Mouse (Mus musculus): Measurements from ENCODE around the gene Gsdma3. TPM values are rescaled to one million over a fixed set of nuclear protein-coding genes. Genes with fewer than 3 reads are reported as not detected.

The Gsdma3 gene
- polyA plus RNA-seq, 1 experiment = not detected

- TF ChIP-seq POLR2A (IDR thresholded peaks at IDR 0.05; ENCODE audit: insufficient read length, low read depth) (no peak), E2F4 (IDR thresholded peaks at IDR 0.05; ENCODE audit: insufficient read depth) (no peak), TCF12 (IDR thresholded peaks at IDR 0.05; ENCODE audit: insufficient read depth, poor library complexity, severe bottlenecking) (no peak)
- no peak overlapping the region for H3ac ChIP-seq (ENCODE audit: control insufficient read depth, insufficient read length)
- H3K4me2 ChIP-seq (ENCODE audit: low read depth) = no peak overlapping the region
- H3K36me3 ChIP-seq (ENCODE audit: control insufficient read depth, insufficient read depth) = peaks cover 7% of the 10 kb centered on the region
- no peaks in the 10 kb centered on the region for H3K27me3 ChIP-seq (ENCODE audit: control insufficient read depth, insufficient read depth, insufficient read length)
- peaks cover 16% of the 10 kb centered on the region for H3K79me2 ChIP-seq (ENCODE audit: control insufficient read depth, insufficient read depth)
- H3K4me3 ChIP-seq = no peak overlapping the region
Measured at GRCm38 (mm10) chr11:98581286-98582029, 44.7 kb upstream of the Gsdma3 start.

- TF ChIP-seq POLR2AphosphoS2 (IDR thresholded peaks at IDR 0.05; ENCODE audit: insufficient read length, low read depth) = no peak
- TF ChIP-seq TCF3 (IDR thresholded peaks at IDR 0.05; ENCODE audit: insufficient read length, low read depth) = no peak
- no peak for TF ChIP-seq TCF12 (IDR thresholded peaks at IDR 0.05; ENCODE audit: insufficient read depth, poor library complexity, severe bottlenecking)
- TF ChIP-seq REST (IDR thresholded peaks at IDR 0.05; ENCODE audit: insufficient read depth, insufficient read length) = no peak
- TF ChIP-seq POLR2A (IDR thresholded peaks at IDR 0.05; ENCODE audit: insufficient read length, low read depth) = no peak
- TF ChIP-seq MYOG (IDR thresholded peaks at IDR 0.05; ENCODE audit: control insufficient read depth in 1 of 3, insufficient read depth in 1 of 3, insufficient read length in 2 of 3, low read depth in 2 of 3) = no peak
- no peak for TF ChIP-seq E2F4 (IDR thresholded peaks at IDR 0.05; ENCODE audit: insufficient read depth)
- TF ChIP-seq MYOD1 (IDR thresholded peaks at IDR 0.05; ENCODE audit: control insufficient read depth in 1 of 3, insufficient read length in 2 of 3, low read depth in 2 of 3) = no peak
- no peak for TF ChIP-seq MAX (IDR thresholded peaks at IDR 0.05; ENCODE audit: low read depth)
- no peak for TF ChIP-seq SRF (IDR thresholded peaks at IDR 0.05; ENCODE audit: control insufficient read depth, insufficient read length, low read depth)
- no peak for TF ChIP-seq USF1 (IDR thresholded peaks at IDR 0.05; ENCODE audit: low read depth)
- TF ChIP-seq CEBPB (IDR thresholded peaks at IDR 0.05; ENCODE audit: insufficient read depth, poor library complexity, severe bottlenecking) = no peak
- H3K27me3 ChIP-seq (ENCODE audit: control insufficient read depth, insufficient read depth, insufficient read length) = no peaks in the 10 kb centered on the region
- peaks cover 7% of the 10 kb centered on the region for H3K36me3 ChIP-seq (ENCODE audit: control insufficient read depth, insufficient read depth)
- H3K4me3 ChIP-seq = no peak overlapping the region
- H3K4me2 ChIP-seq (ENCODE audit: low read depth) = no peak overlapping the region
- peaks cover 20% of the 10 kb centered on the region for H3K79me2 ChIP-seq (ENCODE audit: control insufficient read depth, insufficient read depth)
- no peak overlapping the region for H3ac ChIP-seq (ENCODE audit: control insufficient read depth, insufficient read length)
Measured at GRCm38 (mm10) chr11:98582030-98582388, 44.2 kb upstream of the Gsdma3 start.

- no peak overlapping the region for H3K4me3 ChIP-seq
- peaks cover 7% of the 10 kb centered on the region for H3K36me3 ChIP-seq (ENCODE audit: control insufficient read depth, insufficient read depth)
- H3K4me2 ChIP-seq (ENCODE audit: low read depth) = no peak overlapping the region
- H3K27me3 ChIP-seq (ENCODE audit: control insufficient read depth, insufficient read depth, insufficient read length) = no peaks in the 10 kb centered on the region
- H3K79me2 ChIP-seq (ENCODE audit: control insufficient read depth, insufficient read depth) = peaks cover 20% of the 10 kb centered on the region
- H3ac ChIP-seq (ENCODE audit: control insufficient read depth, insufficient read length) = no peak overlapping the region
- TF ChIP-seq POLR2AphosphoS2 (IDR thresholded peaks at IDR 0.05; ENCODE audit: insufficient read length, low read depth) (no peak), TCF12 (IDR thresholded peaks at IDR 0.05; ENCODE audit: insufficient read depth, poor library complexity, severe bottlenecking) (no peak), MYOG (IDR thresholded peaks at IDR 0.05; ENCODE audit: control insufficient read depth in 1 of 3, insufficient read depth in 1 of 3, insufficient read length in 2 of 3, low read depth in 2 of 3) (no peak), MAX (IDR thresholded peaks at IDR 0.05; ENCODE audit: low read depth) (no peak), REST (IDR thresholded peaks at IDR 0.05; ENCODE audit: insufficient read depth, insufficient read length) (no peak), USF1 (IDR thresholded peaks at IDR 0.05; ENCODE audit: low read depth) (no peak)
Measured at GRCm38 (mm10) chr11:98582551-98583264, 43.5 kb upstream of the Gsdma3 start.

GRCm38 (mm10) chr11:98583265-98583552 is 43.0 kb upstream of the Gsdma3 start:
- no peaks in the 10 kb centered on the region for H3K27me3 ChIP-seq (ENCODE audit: control insufficient read depth, insufficient read depth, insufficient read length)
- peaks cover 7% of the 10 kb centered on the region for H3K36me3 ChIP-seq (ENCODE audit: control insufficient read depth, insufficient read depth)
- H3K4me2 ChIP-seq (ENCODE audit: low read depth) = no peak overlapping the region
- H3ac ChIP-seq (ENCODE audit: control insufficient read depth, insufficient read length) = no peak overlapping the region
- H3K4me3 ChIP-seq = no peak overlapping the region
- H3K79me2 ChIP-seq (ENCODE audit: control insufficient read depth, insufficient read depth) = peaks cover 20% of the 10 kb centered on the region
- TF ChIP-seq E2F4 (IDR thresholded peaks at IDR 0.05; ENCODE audit: insufficient read depth) (no peak), CEBPB (IDR thresholded peaks at IDR 0.05; ENCODE audit: insufficient read depth, poor library complexity, severe bottlenecking) (no peak)

- H3K79me2 ChIP-seq (ENCODE audit: control insufficient read depth, insufficient read depth) = peaks cover 20% of the 10 kb centered on the region
- H3K36me3 ChIP-seq (ENCODE audit: control insufficient read depth, insufficient read depth) = peaks cover 7% of the 10 kb centered on the region
- H3ac ChIP-seq (ENCODE audit: control insufficient read depth, insufficient read length) = no peak overlapping the region
- no peak overlapping the region for H3K4me3 ChIP-seq
- H3K27me3 ChIP-seq (ENCODE audit: control insufficient read depth, insufficient read depth, insufficient read length) = no peaks in the 10 kb centered on the region
- H3K4me2 ChIP-seq (ENCODE audit: low read depth) = no peak overlapping the region
- TF ChIP-seq SRF (IDR thresholded peaks at IDR 0.05; ENCODE audit: control insufficient read depth, insufficient read length, low read depth) = no peak
- no peak for TF ChIP-seq TCF12 (IDR thresholded peaks at IDR 0.05; ENCODE audit: insufficient read depth, poor library complexity, severe bottlenecking)
- no peak for TF ChIP-seq USF1 (IDR thresholded peaks at IDR 0.05; ENCODE audit: low read depth)
- no peak for TF ChIP-seq POLR2A (IDR thresholded peaks at IDR 0.05; ENCODE audit: insufficient read length, low read depth)
- no peak for TF ChIP-seq E2F4 (IDR thresholded peaks at IDR 0.05; ENCODE audit: insufficient read depth)
- no peak for TF ChIP-seq MAX (IDR thresholded peaks at IDR 0.05; ENCODE audit: low read depth)
- no peak for TF ChIP-seq CEBPB (IDR thresholded peaks at IDR 0.05; ENCODE audit: insufficient read depth, poor library complexity, severe bottlenecking)
- no peak for TF ChIP-seq REST (IDR thresholded peaks at IDR 0.05; ENCODE audit: insufficient read depth, insufficient read length)
- TF ChIP-seq POLR2AphosphoS2 (IDR thresholded peaks at IDR 0.05; ENCODE audit: insufficient read length, low read depth) = no peak
- no peak for TF ChIP-seq MYOG (IDR thresholded peaks at IDR 0.05; ENCODE audit: control insufficient read depth in 1 of 3, insufficient read depth in 1 of 3, insufficient read length in 2 of 3, low read depth in 2 of 3)
- TF ChIP-seq MYOD1 (IDR thresholded peaks at IDR 0.05; ENCODE audit: control insufficient read depth in 1 of 3, insufficient read length in 2 of 3, low read depth in 2 of 3) = no peak
- no peak for TF ChIP-seq TCF3 (IDR thresholded peaks at IDR 0.05; ENCODE audit: insufficient read length, low read depth)
Measured at GRCm38 (mm10) chr11:98583571-98583970, 42.6 kb upstream of the Gsdma3 start.

Measured in myocyte (in vitro differentiated cells).